Mouse (Mus musculus): ENCODE results near the gene Ovch2. TPM values are rescaled to one million over a fixed set of nuclear protein-coding genes. Genes with fewer than 3 reads are reported as not detected.
"Not testable (repeated sequence)": the region's sequence is repeated elsewhere in the genome, so short reads cannot be mapped to it uniquely, and the experiment has no call there.

Ovch2 gene
- not detected in 2 replicates for polyA plus RNA-seq (2012; rRNA removed)

- no peak for DNase-seq (ENCODE audit: extremely low spot score in 1 of 2, low spot score in 1 of 2)
These were observed at the start of gene Ovch2 for GRCm38 (mm10) chr7:107801108-107801507. Gene Ovch2 (minus strand): TSS chr7:107801208.

DNA sequence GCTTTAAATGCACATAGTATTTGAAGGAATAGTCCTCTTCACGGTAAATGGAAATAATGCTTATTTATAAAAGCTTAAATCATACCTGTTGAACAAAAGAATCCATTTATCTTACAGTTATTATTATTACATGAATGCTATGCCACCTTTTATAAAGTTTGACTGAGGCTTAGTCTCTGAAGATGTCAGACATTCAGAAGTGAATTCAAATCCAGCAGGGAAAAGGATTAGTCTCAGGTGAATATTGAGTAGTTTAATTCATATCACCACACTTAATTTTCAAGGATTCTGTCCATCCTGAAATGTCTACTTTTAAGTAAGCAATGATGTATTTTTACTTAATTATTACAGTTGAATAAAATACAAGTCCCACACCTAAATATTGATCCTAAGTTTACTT is 46.4 kb upstream of the Ovch2 start, which contains the start of gene Olfr470:
TSS of gene Olfr470 (minus strand) at position 101 of the 400 bp plus-strand sequence.
- DNase-seq (ENCODE audit: extremely low spot score in 1 of 2, low spot score in 1 of 2) = not testable (repeated sequence)

GRCm38 (mm10) chr7:107841719-107842118 is 40.7 kb upstream of the Ovch2 start:
- DNase-seq (ENCODE audit: extremely low spot score in 1 of 2, low spot score in 1 of 2) = peak in 1 of 2 experiments; percentile 20

DNA sequence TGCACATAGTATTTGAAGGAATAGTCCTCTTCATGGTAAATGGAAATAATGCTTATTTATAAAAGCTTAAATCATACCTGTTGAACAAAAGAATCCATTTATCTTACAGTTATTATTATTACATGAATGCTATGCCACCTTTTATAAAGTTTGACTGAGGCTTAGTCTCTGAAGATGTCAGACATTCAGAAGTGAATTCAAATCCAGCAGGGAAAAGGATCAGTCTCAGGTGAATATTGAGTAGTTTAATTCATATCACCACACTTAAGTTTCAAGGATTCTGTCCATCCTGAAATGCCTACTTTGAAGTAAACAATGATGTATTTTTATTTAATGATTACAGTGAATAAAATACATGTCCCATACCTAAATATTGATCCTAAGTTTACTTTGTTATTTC is 24.4 kb upstream of the Ovch2 start, which contains the start of gene Olfr469:
TSS of gene Olfr469 (minus strand) at position 101 of the 400 bp plus-strand sequence.
- not testable (repeated sequence) for DNase-seq (ENCODE audit: extremely low spot score in 1 of 2, low spot score in 1 of 2)

GRCm38 (mm10) chr7:107823867-107824266 is 22.9 kb upstream of the Ovch2 start:
- not testable (repeated sequence) for DNase-seq (ENCODE audit: extremely low spot score in 1 of 2, low spot score in 1 of 2)

GRCm38 (mm10) chr7:107819442-107819841 is 18.4 kb upstream of the Ovch2 start:
- peak in 1 of 2 experiments; percentile 4 for DNase-seq (ENCODE audit: extremely low spot score in 1 of 2, low spot score in 1 of 2)

DNA sequence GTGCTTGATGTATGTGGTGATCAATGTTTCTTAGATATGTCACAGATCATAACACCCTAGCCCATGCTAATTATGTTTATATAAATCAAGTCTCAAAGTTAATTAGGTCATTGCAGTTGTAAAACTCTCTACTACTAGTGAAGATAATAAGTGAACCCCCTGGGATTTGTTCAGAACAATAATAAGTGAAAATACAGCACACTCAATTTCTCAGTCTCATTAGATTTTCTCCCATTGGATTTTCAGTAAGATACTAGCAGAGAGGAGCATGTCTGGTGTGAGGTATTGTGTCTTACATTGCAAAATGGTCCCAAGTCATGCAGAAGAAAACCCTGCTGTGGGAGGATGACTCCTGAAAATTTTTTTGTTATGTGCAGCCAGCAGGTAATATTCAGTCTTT is 11.0 kb upstream of the Ovch2 start, which contains the start of gene Olfr467:
TSS of gene Olfr467 (plus strand) at position 301 of the 400 bp plus-strand sequence.
- no peak for DNase-seq (ENCODE audit: extremely low spot score in 1 of 2, low spot score in 1 of 2)

DNA sequence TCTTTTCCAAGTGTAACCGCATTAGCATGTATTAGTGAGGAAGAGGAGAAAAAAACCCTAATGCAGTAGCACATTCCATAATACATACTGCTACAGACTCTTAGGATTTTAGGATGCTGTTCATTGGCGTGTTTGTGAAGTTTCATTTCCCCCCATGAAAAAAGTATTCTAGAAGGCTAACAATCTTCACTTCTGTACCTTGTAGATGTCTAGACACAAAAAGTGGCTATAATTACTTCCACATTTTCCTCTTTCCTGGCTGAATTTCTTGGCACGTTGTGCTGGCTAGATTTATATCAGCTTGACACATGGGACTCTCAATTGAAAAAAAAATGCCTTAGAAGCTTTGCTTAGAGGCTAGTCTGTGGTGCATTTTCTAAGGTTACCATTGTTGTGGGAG is 1.1 kb upstream of the Ovch2 start:
- no peak for DNase-seq (ENCODE audit: extremely low spot score in 1 of 2, low spot score in 1 of 2)

- no peak for DNase-seq (ENCODE audit: extremely low spot score in 1 of 2, low spot score in 1 of 2)
These were observed 4.5 kb downstream of the Ovch2 start for GRCm38 (mm10) chr7:107796500-107796899.

GRCm38 (mm10) chr7:107787977-107788620 is 12.9 kb downstream of the Ovch2 start:
- peak in 1 of 2 experiments; percentile 53 for DNase-seq (ENCODE audit: extremely low spot score in 1 of 2, low spot score in 1 of 2)

GRCm38 (mm10) chr7:107779611-107780010 is 21.4 kb downstream of the Ovch2 start:
- DNase-seq (ENCODE audit: extremely low spot score in 1 of 2, low spot score in 1 of 2) = peak in 1 of 2 experiments; percentile 48

- no peak for DNase-seq (ENCODE audit: extremely low spot score in 1 of 2, low spot score in 1 of 2)
These were observed 22.8 kb downstream of the Ovch2 start for GRCm38 (mm10) chr7:107778216-107778615.

GRCm38 (mm10) chr7:107770812-107771211 is 30.2 kb downstream of the Ovch2 start:
- no peak for DNase-seq (ENCODE audit: extremely low spot score in 1 of 2, low spot score in 1 of 2)

DNA sequence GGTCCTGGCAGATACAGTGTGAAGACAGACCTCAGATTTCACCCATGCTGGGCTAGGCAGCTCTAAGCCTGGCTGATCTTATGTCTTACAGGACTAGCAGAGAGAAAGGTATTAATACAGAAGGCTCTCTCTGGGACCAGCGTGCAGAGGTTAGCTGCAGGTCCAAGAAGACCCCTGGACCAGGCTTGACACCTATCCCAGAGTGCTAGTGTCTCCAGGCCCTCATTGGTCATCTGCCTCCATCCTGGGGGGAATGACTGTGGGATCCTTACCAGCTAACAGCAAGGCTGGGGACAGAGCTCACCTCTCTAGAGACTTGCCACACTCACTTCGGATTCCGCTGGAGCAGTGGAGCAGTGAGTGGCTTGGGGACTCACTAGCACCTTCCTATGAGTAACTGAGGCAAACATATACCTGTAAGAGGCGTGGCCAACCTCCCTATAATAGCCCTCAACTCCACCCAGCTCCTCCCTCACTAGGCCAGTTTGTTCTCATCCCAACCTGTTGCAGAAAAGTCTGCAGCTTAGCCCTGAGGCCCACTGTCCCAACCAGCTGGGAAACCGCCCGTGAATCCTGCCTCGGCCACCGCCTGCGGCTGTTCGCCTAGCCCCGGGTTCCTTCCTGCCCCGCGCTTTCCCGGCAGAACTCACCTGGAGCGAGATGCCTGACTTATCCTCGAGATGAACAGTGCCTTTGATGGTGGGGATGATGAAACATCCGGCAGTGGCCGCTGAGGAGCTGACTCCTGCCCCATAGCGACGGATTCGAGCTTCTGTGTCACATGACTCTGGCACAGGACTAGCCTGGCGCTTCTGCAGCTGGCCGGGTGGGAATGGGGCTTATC is 43.5 kb downstream of the Ovch2 start, which contains the start of gene Cyb5r2:
TSS of gene Cyb5r2 (minus strand) at position 725 of the 844 bp plus-strand sequence.
- DNase-seq (ENCODE audit: extremely low spot score in 1 of 2, low spot score in 1 of 2) = no peak

- no peak for DNase-seq (ENCODE audit: extremely low spot score in 1 of 2, low spot score in 1 of 2)
These were observed 44.3 kb downstream of the Ovch2 start for GRCm38 (mm10) chr7:107756748-107757147.

DNA sequence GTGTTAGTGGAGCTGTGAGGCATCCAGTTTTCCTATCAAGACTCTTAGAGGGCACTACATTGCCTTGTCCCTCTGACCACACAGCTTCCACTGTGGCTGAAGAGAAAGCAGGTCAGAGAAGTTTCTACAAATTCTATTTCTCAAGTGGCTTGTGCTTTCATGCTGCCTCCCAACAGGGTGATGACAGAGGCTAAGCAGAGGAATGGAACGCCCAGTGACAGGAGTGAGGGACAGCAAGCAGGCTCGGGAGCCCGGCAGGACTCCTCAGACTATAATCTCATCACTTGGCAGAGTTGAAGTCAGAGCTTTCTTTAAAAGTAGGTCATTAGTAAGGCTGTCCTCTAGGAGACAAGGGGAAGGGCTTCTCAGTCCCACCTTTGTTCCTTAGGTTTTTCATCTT is 45.1 kb downstream of the Ovch2 start:
- DNase-seq (ENCODE audit: extremely low spot score in 1 of 2, low spot score in 1 of 2) = no peak

- no peak for DNase-seq (ENCODE audit: extremely low spot score in 1 of 2, low spot score in 1 of 2)
These were observed 48.9 kb downstream of the Ovch2 start for GRCm38 (mm10) chr7:107752031-107752520.

DNA sequence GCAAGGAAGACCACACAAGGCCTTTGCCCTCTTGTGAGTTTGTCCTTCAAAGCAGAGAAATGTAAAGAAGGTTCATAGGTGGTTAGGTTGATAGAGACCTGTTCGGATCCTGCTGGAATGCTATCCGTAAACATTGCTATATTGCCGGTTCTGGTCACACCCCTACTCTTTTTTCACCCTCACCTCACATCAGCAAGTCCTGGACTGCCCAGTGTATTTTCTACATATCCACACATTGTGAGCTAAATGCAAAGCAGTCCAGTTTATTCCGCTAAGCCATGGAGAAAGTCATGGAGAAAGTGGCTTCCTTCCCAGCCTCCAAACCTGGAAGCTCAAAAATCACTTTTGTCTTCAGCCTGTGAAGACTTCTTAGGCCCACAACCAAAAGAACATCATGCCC is 51.3 kb downstream of the Ovch2 start:
- DNase-seq (ENCODE audit: extremely low spot score in 1 of 2, low spot score in 1 of 2) = no peak

- DNase-seq (ENCODE audit: extremely low spot score in 1 of 2, low spot score in 1 of 2) = peak in 1 of 2 experiments; percentile 72
These were observed 51.7 kb downstream of the Ovch2 start for GRCm38 (mm10) chr7:107749270-107749669.

DNA sequence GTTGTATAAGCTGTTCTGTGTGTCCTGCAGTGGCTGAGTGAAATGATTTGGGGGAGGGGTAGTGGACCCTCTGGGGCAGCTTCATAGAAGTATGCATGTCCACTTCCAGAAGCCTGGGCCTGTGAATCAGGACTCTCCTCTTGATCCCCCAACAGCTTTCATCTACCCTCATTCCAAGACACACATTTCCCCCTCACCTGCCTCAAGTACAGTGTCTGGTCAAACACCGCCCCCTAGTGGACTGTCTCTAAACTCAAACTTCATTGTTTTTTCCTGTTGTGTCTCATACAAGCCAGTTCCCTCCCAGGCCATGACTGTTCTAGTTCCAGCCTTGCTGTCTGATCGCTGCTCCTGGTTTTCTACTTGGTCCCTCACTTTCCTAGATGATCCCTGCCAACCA is 53.1 kb downstream of the Ovch2 start:
- peak in 1 of 2 experiments; percentile 67 for DNase-seq (ENCODE audit: extremely low spot score in 1 of 2, low spot score in 1 of 2)

GRCm38 (mm10) chr7:107747476-107747875 is 53.5 kb downstream of the Ovch2 start:
- no peak for DNase-seq (ENCODE audit: extremely low spot score in 1 of 2, low spot score in 1 of 2)

All from frontal cortex, adult 2 months (tissue).